Mouse (Mus musculus) midbrain, postnatal 0 days (tissue): Measurements from ENCODE around the gene Lrrfip1. TPM values are rescaled to one million over a fixed set of nuclear protein-coding genes. Genes with fewer than 3 reads are reported as not detected.

ENCODE experiments used
- ATAC-seq: fragments of 200-750 bp; cut with Nextera tagmentation; 2 replicates; pipeline ENCODE4 v1.8.0; 2017; ENCODE audit warnings: moderate number of reproducible peaks, mild to moderate bottlenecking, moderate TSS enrichment, moderate library complexity; ENCODE audit not compliant: low FRiP score
- DNase-seq: peaks from one replicate; pipeline ENCODE4 v3.0.0-alpha.2; 2015; ENCODE audit warnings: low spot score
- H3K27ac ChIP-seq: fragments of 300-500 bp; sonication (generic); 2 replicates; pipeline ENCODE4 v1.5.1; 2014; ENCODE audit warnings: low read depth, mild to moderate bottlenecking, low read length, mixed read lengths
- H3K27me3 ChIP-seq: fragments of 300-500 bp; sonication (generic); 2 replicates; pipeline ENCODE4 v1.6.1; 2014; ENCODE audit warnings: low read length, control low read depth, mixed read lengths; ENCODE audit not compliant: insufficient read depth
- H3K36me3 ChIP-seq: fragments of 300-500 bp; sonication (generic); 2 replicates; pipeline ENCODE4 v1.6.1; 2014; ENCODE audit warnings: low read length, control low read depth, mixed read lengths; ENCODE audit not compliant: insufficient read depth
- H3K4me1 ChIP-seq: fragments of 300-500 bp; sonication (generic); 2 replicates; pipeline ENCODE4 v1.6.1; 2014; ENCODE audit warnings: mild to moderate bottlenecking, control low read depth, antibody characterized with exemption, low read length, mixed read lengths; ENCODE audit not compliant: insufficient read depth
- H3K4me2 ChIP-seq: fragments of 300-500 bp; sonication (generic); 2 replicates; pipeline ENCODE4 v1.6.1; 2014; ENCODE audit warnings: low read depth, mild to moderate bottlenecking, low read length, mixed read lengths; ENCODE audit not compliant: poor library complexity, severe bottlenecking
- H3K4me3 ChIP-seq: fragments of 300-500 bp; sonication (generic); 2 replicates; pipeline ENCODE4 v1.5.1; 2014; ENCODE audit warnings: low read depth, mild to moderate bottlenecking, low read length, moderate library complexity
- H3K9ac ChIP-seq: fragments of 300-500 bp; sonication (generic); replicated peaks from 2 replicates; pipeline ENCODE4 v1.6.1; 2014; ENCODE audit warnings: mild to moderate bottlenecking, low read length, moderate library complexity, mixed read lengths; ENCODE audit not compliant: poor library complexity, severe bottlenecking
- H3K9me3 ChIP-seq: fragments of 300-500 bp; sonication (generic); 2 replicates; pipeline ENCODE4 v1.6.1; 2016; ENCODE audit warnings: low read length, control low read depth
- CTCF ChIP-seq: IDR thresholded peaks from 2 replicates; pipeline ENCODE4 v1.5.1; 2016; ENCODE audit warnings: antibody characterized with exemption, mild to moderate bottlenecking
- WGBS: fragments of 180-500 bp; shearing (Covaris S2); extraction: QIAGEN DNeasy Blood & Tissue Kit; methylation state at CpG from one replicate; pipeline ENCODE4 v1.1.7; 2014; 5-methylcytosine and 5-hydroxymethylcytosine counted together
- polyA plus RNA-seq: library from polyadenylated mRNA; unstranded; fragments of >200 nt; fragmentation: Nextera tagmentation; extraction: Ambion mirVana; gene quantifications from 2 replicates; pipeline ENCODE4 v1.2.1, GENCODE M21; 2015
- total RNA-seq: library from RNA; depleted of rRNA; stranded (reverse); fragments of >200 nt; gene quantifications from 2 replicates; pipeline ENCODE4 v1.2.3, GENCODE M21; 2014

The Lrrfip1 gene
- total and polyA plus RNA-seq, 2 experiments from 2014 or later, result 26.7 to 48.9 TPM

- no peak overlapping the region for H3K9ac ChIP-seq
- TF ChIP-seq CTCF, result no peak
- H3K36me3 ChIP-seq, result no peaks in the 10 kb centered on the region
- 39% methylated on average over 3 of the region's 3 CpGs for WGBS
- H3K4me3 ChIP-seq, result no peak overlapping the region
- no peak for DNase-seq
- H3K27me3 ChIP-seq, result no peaks in the 10 kb centered on the region
- no peak for ATAC-seq
- H3K9me3 ChIP-seq, result no peaks in the 10 kb centered on the region
- H3K27ac ChIP-seq, result no peak overlapping the region
- H3K4me1 ChIP-seq, result no peaks in the 10 kb centered on the region
- no peak overlapping the region for H3K4me2 ChIP-seq
Observed at GRCm38 (mm10) chr1:91086325-91086724, 87.8 kb downstream of the Lrrfip1 start.

GRCm38 (mm10) chr1:91086748-91087147 is 88.2 kb downstream of the Lrrfip1 start:
- Histone ChIP-seq H3K4me2 (no peak overlapping the region), H3K4me3 (no peak overlapping the region), H3K36me3 (no peaks in the 10 kb centered on the region), H3K9ac (no peak overlapping the region), H3K4me1 (no peaks in the 10 kb centered on the region), H3K9me3 (no peaks in the 10 kb centered on the region), H3K27ac (no peak overlapping the region), H3K27me3 (no peaks in the 10 kb centered on the region)
- DNase-seq (no peak), ATAC-seq (no peak)
- TF ChIP-seq CTCF, result no peak
- WGBS, result 92% methylated on average over 5 of the region's 5 CpGs

- no peak for TF ChIP-seq CTCF
Observed at GRCm38 (mm10) chr1:91088027-91088426, 89.5 kb downstream of the Lrrfip1 start.

GRCm38 (mm10) chr1:91088941-91089340 is 90.4 kb downstream of the Lrrfip1 start:
- no peaks in the 10 kb centered on the region for H3K27me3 ChIP-seq
- H3K4me2 ChIP-seq, result no peak overlapping the region
- no peak overlapping the region for H3K9ac ChIP-seq
- 86% methylated on average over 8 of the region's 8 CpGs for WGBS
- no peak for TF ChIP-seq CTCF
- no peaks in the 10 kb centered on the region for H3K9me3 ChIP-seq
- H3K4me3 ChIP-seq, result no peak overlapping the region
- DNase-seq, result no peak
- H3K27ac ChIP-seq, result no peak overlapping the region
- H3K36me3 ChIP-seq, result no peaks in the 10 kb centered on the region
- no peaks in the 10 kb centered on the region for H3K4me1 ChIP-seq
- no peak for ATAC-seq

More at GRCm38 (mm10) chr1:91088027-91088426, 89.5 kb downstream of the Lrrfip1 start:
- Histone ChIP-seq H3K4me2 (no peak overlapping the region), H3K9ac (no peak overlapping the region), H3K27me3 (no peaks in the 10 kb centered on the region), H3K4me3 (no peak overlapping the region), H3K36me3 (no peaks in the 10 kb centered on the region), H3K27ac (no peak overlapping the region), H3K9me3 (no peaks in the 10 kb centered on the region), H3K4me1 (no peaks in the 10 kb centered on the region)
- ATAC-seq (no peak), DNase-seq (no peak)
- 84% methylated on average over 7 of the region's 7 CpGs for WGBS

GRCm38 (mm10) chr1:91090456-91090855 is 91.9 kb downstream of the Lrrfip1 start:
- DNase-seq (no peak), ATAC-seq (no peak)
- Histone ChIP-seq H3K4me1 (no peaks in the 10 kb centered on the region), H3K9ac (no peak overlapping the region), H3K27me3 (no peaks in the 10 kb centered on the region), H3K36me3 (no peaks in the 10 kb centered on the region), H3K4me2 (no peak overlapping the region), H3K4me3 (no peak overlapping the region), H3K27ac (no peak overlapping the region), H3K9me3 (no peaks in the 10 kb centered on the region)
- TF ChIP-seq CTCF, result no peak
- 80% methylated on average over 6 of the region's 6 CpGs for WGBS

GRCm38 (mm10) chr1:91092451-91092850 is 93.9 kb downstream of the Lrrfip1 start:
- no peak overlapping the region for H3K27ac ChIP-seq
- ATAC-seq (no peak), DNase-seq (no peak)
- no peak overlapping the region for H3K4me2 ChIP-seq
- TF ChIP-seq CTCF, result no peak
- H3K9ac ChIP-seq, result no peak overlapping the region
- no peaks in the 10 kb centered on the region for H3K27me3 ChIP-seq
- H3K9me3 ChIP-seq, result no peaks in the 10 kb centered on the region
- WGBS, result 70% methylated on average over 6 of the region's 6 CpGs
- H3K4me1 ChIP-seq, result no peaks in the 10 kb centered on the region
- H3K36me3 ChIP-seq, result no peaks in the 10 kb centered on the region
- H3K4me3 ChIP-seq, result no peak overlapping the region
